Mouse (Mus musculus): ENCODE results near the gene Wiz. TPM values are rescaled to one million over a fixed set of nuclear protein-coding genes. Genes with fewer than 3 reads are reported as not detected.

Wiz gene
- polyA plus RNA-seq, 1 experiment from 2014 or later = 46.2 TPM

GRCm38 (mm10) chr17:32387986-32388369, 1.3 kb downstream of the Wiz start:
- H3K4me2 ChIP-seq (ENCODE audit: low read depth, low read length) = peak overlapping the region; percentile 94
- 0 out of 2 replicates have a peak, but pooled peaks have one; percentile 1 for ATAC-seq (ENCODE audit: low read depth)
- H3K4me1 ChIP-seq (ENCODE audit: control insufficient read depth, insufficient read depth, low read length) = peaks cover 11% of the 10 kb centered on the region; the same call in 1 of the 2 replicates
- WGBS = 34% methylated on average over 7 of the region's 7 CpGs
- H3K36me3 ChIP-seq (ENCODE audit: control insufficient read depth, insufficient read depth, low read length) = peaks cover 10% of the 10 kb centered on the region
- H3K27me3 ChIP-seq (ENCODE audit: control insufficient read depth, insufficient read depth, low read length) = peaks cover 16% of the 10 kb centered on the region
- H3K4me3 ChIP-seq (ENCODE audit: low read depth, low read length) = peak overlapping the region; percentile 82
- peak overlapping the region; percentile 88 for H3K9ac ChIP-seq (replicated peaks; ENCODE audit: low read depth, low read length)
- no peak overlapping the region for H3K27ac ChIP-seq (ENCODE audit: low read depth, low read length)
- H3K9me3 ChIP-seq (ENCODE audit: control insufficient read depth, low read length) = no peaks in the 10 kb centered on the region

DNA sequence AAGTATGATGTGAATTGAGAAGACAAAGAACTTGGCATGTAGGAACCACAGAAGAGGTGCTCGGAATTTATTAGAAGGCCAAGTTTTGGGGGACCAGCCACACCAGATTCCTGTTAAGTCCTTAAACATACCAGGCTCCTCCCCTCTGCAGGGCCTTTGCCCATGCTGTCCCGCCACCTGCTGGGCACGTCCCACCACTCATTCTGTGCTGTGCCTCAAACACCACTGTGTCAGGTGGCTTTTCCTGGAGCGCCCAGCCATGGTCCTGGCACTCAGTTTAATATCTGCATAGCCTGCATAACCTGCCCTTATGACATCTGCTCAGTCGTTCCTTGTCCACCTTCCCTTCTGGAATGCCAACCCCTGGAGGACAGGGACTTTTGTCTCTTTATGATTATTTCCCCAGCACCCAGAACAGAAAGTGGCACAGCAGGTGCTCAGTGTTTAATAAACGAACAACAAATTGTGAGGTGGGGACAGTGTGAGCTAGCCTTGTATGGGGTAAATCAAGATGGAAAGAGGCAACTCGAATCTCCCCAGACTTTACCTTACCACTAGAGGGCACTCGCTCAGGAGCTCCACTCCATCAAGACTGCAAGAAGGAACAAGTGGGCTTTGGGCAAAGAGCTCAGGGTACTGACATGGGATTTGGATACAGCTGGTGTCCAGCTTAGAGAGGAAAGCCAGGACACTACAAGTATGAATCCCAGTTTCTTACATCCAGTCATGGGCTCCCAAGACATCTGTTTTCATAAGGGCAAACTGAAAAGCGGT, 2.4 kb downstream of the Wiz start:
- no peak overlapping the region for H3K4me2 ChIP-seq (ENCODE audit: low read depth, low read length)
- no peaks in the 10 kb centered on the region for H3K9me3 ChIP-seq (ENCODE audit: control insufficient read depth, low read length)
- no peak overlapping the region for H3K4me3 ChIP-seq (ENCODE audit: low read depth, low read length)
- 70% methylated on average over 9 of the region's 9 CpGs for WGBS
- peaks cover 11% of the 10 kb centered on the region; the same call in 1 of the 2 replicates for H3K4me1 ChIP-seq (ENCODE audit: control insufficient read depth, insufficient read depth, low read length)
- peaks cover 10% of the 10 kb centered on the region for H3K36me3 ChIP-seq (ENCODE audit: control insufficient read depth, insufficient read depth, low read length)
- H3K27ac ChIP-seq (ENCODE audit: low read depth, low read length) = no peak overlapping the region
- peaks cover 7% of the 10 kb centered on the region for H3K27me3 ChIP-seq (ENCODE audit: control insufficient read depth, insufficient read depth, low read length)
- ATAC-seq (ENCODE audit: low read depth) = no peak
- no peak overlapping the region for H3K9ac ChIP-seq (replicated peaks; ENCODE audit: low read depth, low read length)

GRCm38 (mm10) chr17:32383661-32384060, 5.6 kb downstream of the Wiz start:
- Histone ChIP-seq H3K9ac (replicated peaks; ENCODE audit: low read depth, low read length) (no peak overlapping the region), H3K27me3 (ENCODE audit: control insufficient read depth, insufficient read depth, low read length) (no peaks in the 10 kb centered on the region), H3K4me2 (ENCODE audit: low read depth, low read length) (no peak overlapping the region), H3K4me3 (ENCODE audit: low read depth, low read length) (no peak overlapping the region), H3K9me3 (ENCODE audit: control insufficient read depth, low read length) (no peaks in the 10 kb centered on the region), H3K27ac (ENCODE audit: low read depth, low read length) (no peak overlapping the region), H3K36me3 (ENCODE audit: control insufficient read depth, insufficient read depth, low read length) (peaks cover 10% of the 10 kb centered on the region), H3K4me1 (ENCODE audit: control insufficient read depth, insufficient read depth, low read length) (peaks cover 11% of the 10 kb centered on the region; the same call in 1 of the 2 replicates)
- WGBS = 81% methylated on average over 5 of the region's 5 CpGs
- no peak for ATAC-seq (ENCODE audit: low read depth)

DNA sequence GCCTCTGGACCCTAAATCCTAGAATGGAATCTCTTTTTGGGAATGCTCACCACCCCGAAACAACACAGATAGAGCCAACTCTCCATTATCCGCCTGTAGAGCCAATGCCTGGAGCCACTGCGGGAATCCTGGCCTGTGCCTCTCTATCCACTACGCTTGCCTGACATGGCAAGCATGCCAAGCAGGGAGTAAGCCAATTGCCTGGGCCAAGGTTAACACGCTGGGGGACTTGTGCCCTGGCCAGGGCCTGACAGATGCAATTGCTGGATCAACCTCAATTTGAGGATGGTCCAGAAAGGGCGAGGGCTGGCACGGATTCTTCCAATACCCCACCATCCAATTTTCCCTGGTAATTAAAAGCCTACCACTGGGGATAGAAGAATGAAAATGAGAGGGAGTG, 6.7 kb downstream of the Wiz start:
- 93% methylated on average over 7 of the region's 7 CpGs for WGBS
- peaks cover 12% of the 10 kb centered on the region for H3K36me3 ChIP-seq (ENCODE audit: control insufficient read depth, insufficient read depth, low read length)

DNA sequence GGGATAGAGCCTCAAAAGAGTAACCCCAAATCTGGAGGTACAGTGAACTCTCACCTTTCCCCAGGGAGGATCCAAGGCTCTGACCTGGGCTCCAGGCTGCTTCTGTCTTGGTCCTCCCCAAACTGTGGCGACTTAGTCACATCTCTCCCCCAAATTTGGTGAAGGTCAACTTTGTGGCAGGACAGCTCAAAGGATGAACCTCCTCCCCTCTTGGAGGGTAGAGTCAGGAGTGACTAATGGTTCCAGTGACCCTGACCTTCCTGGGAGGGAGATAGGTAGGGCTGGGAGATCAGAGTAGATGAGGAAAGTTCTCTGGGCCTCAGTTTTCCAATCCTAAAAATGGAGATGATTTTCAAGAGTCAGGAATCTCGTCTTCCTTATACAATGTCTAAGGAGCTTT, 10.5 kb downstream of the Wiz start:
- ATAC-seq (ENCODE audit: low read depth) = no peak
- Histone ChIP-seq H3K36me3 (ENCODE audit: control insufficient read depth, insufficient read depth, low read length) (peaks cover 11% of the 10 kb centered on the region), H3K4me1 (ENCODE audit: control insufficient read depth, insufficient read depth, low read length) (no peaks in the 10 kb centered on the region), H3K27me3 (ENCODE audit: control insufficient read depth, insufficient read depth, low read length) (no peaks in the 10 kb centered on the region), H3K9ac (replicated peaks; ENCODE audit: low read depth, low read length) (no peak overlapping the region), H3K9me3 (ENCODE audit: control insufficient read depth, low read length) (no peaks in the 10 kb centered on the region), H3K4me3 (ENCODE audit: low read depth, low read length) (no peak overlapping the region), H3K27ac (ENCODE audit: low read depth, low read length) (no peak overlapping the region), H3K4me2 (ENCODE audit: low read depth, low read length) (no peak overlapping the region)
- 86% methylated on average over 2 of the region's 2 CpGs for WGBS

More for the DNA sequence above, 6.7 kb downstream of the Wiz start:
- H3K4me2 ChIP-seq (ENCODE audit: low read depth, low read length) = no peak overlapping the region
- no peaks in the 10 kb centered on the region for H3K9me3 ChIP-seq (ENCODE audit: control insufficient read depth, low read length)
- no peak overlapping the region for H3K9ac ChIP-seq (replicated peaks; ENCODE audit: low read depth, low read length)
- peaks cover 2% of the 10 kb centered on the region; the same call in 1 of the 2 replicates for H3K4me1 ChIP-seq (ENCODE audit: control insufficient read depth, insufficient read depth, low read length)
- ATAC-seq (ENCODE audit: low read depth) = no peak
- no peak overlapping the region for H3K27ac ChIP-seq (ENCODE audit: low read depth, low read length)
- H3K27me3 ChIP-seq (ENCODE audit: control insufficient read depth, insufficient read depth, low read length) = no peaks in the 10 kb centered on the region
- no peak overlapping the region for H3K4me3 ChIP-seq (ENCODE audit: low read depth, low read length)

- Histone ChIP-seq H3K27me3 (ENCODE audit: control insufficient read depth, insufficient read depth, low read length) (no peaks in the 10 kb centered on the region), H3K4me1 (ENCODE audit: control insufficient read depth, insufficient read depth, low read length) (no peaks in the 10 kb centered on the region), H3K4me3 (ENCODE audit: low read depth, low read length) (no peak overlapping the region), H3K4me2 (ENCODE audit: low read depth, low read length) (no peak overlapping the region), H3K9me3 (ENCODE audit: control insufficient read depth, low read length) (no peaks in the 10 kb centered on the region), H3K9ac (replicated peaks; ENCODE audit: low read depth, low read length) (no peak overlapping the region), H3K36me3 (ENCODE audit: control insufficient read depth, insufficient read depth, low read length) (peaks cover 11% of the 10 kb centered on the region; the same call in 1 of the 2 replicates), H3K27ac (ENCODE audit: low read depth, low read length) (no peak overlapping the region)
- ATAC-seq (ENCODE audit: low read depth) = no peak
- 89% methylated on average over 9 of the region's 9 CpGs for WGBS
Measured at GRCm38 (mm10) chr17:32377137-32377536, 12.1 kb downstream of the Wiz start.

DNA sequence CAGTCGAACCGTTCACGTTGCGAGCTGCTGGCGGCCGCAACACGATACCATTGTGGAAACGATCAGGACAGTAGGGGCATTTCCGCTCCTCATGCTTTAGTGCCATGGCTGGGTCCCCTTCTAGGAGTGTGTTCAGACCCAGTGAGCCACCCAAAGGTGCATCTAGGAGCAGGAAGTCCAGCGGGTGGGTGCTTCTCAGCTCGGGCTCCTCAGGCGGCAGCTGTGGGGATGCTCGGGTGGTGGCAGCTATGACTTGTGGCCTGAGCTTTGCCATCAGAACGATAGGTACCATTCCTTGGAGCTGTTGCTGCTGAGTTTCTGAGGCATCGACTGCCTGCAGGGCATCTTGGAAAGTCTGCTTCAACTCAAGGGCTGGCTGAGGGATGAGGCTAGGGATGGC, 12.8 kb downstream of the Wiz start:
- WGBS = 87% methylated on average over 15 of the region's 15 CpGs
- Histone ChIP-seq H3K4me3 (ENCODE audit: low read depth, low read length) (no peak overlapping the region), H3K9me3 (ENCODE audit: control insufficient read depth, low read length) (no peaks in the 10 kb centered on the region), H3K27me3 (ENCODE audit: control insufficient read depth, insufficient read depth, low read length) (no peaks in the 10 kb centered on the region), H3K36me3 (ENCODE audit: control insufficient read depth, insufficient read depth, low read length) (peaks cover 11% of the 10 kb centered on the region; the same call in 1 of the 2 replicates), H3K4me2 (ENCODE audit: low read depth, low read length) (no peak overlapping the region), H3K27ac (ENCODE audit: low read depth, low read length) (no peak overlapping the region), H3K9ac (replicated peaks; ENCODE audit: low read depth, low read length) (no peak overlapping the region), H3K4me1 (ENCODE audit: control insufficient read depth, insufficient read depth, low read length) (no peaks in the 10 kb centered on the region)
- no peak for ATAC-seq (ENCODE audit: low read depth)

- H3K9ac ChIP-seq (replicated peaks; ENCODE audit: low read depth, low read length) = no peak overlapping the region
- H3K36me3 ChIP-seq (ENCODE audit: control insufficient read depth, insufficient read depth, low read length) = 0 out of 2 replicates have a peak, but pooled peaks cover 6% of the 10 kb centered on the region
- ATAC-seq (ENCODE audit: low read depth) = no peak
- H3K9me3 ChIP-seq (ENCODE audit: control insufficient read depth, low read length) = no peaks in the 10 kb centered on the region
- 0 out of 2 replicates have a peak overlapping the region, but pooled peaks have one; percentile 14 for H3K4me2 ChIP-seq (ENCODE audit: low read depth, low read length)
- H3K27ac ChIP-seq (ENCODE audit: low read depth, low read length) = no peak overlapping the region
- no peak overlapping the region for H3K4me3 ChIP-seq (ENCODE audit: low read depth, low read length)
- no peaks in the 10 kb centered on the region for H3K27me3 ChIP-seq (ENCODE audit: control insufficient read depth, insufficient read depth, low read length)
- 0 out of 2 replicates have a peak, but pooled peaks cover 6% of the 10 kb centered on the region for H3K4me1 ChIP-seq (ENCODE audit: control insufficient read depth, insufficient read depth, low read length)
- 15% methylated on average over 11 of the region's 17 CpGs for WGBS
Measured at GRCm38 (mm10) chr17:32368991-32369578, 20.2 kb downstream of the Wiz start.

- Histone ChIP-seq H3K27ac (ENCODE audit: low read depth, low read length) (no peak overlapping the region), H3K27me3 (ENCODE audit: control insufficient read depth, insufficient read depth, low read length) (no peaks in the 10 kb centered on the region), H3K4me3 (ENCODE audit: low read depth, low read length) (no peak overlapping the region), H3K4me2 (ENCODE audit: low read depth, low read length) (no peak overlapping the region), H3K9me3 (ENCODE audit: control insufficient read depth, low read length) (no peaks in the 10 kb centered on the region), H3K36me3 (ENCODE audit: control insufficient read depth, insufficient read depth, low read length) (0 out of 2 replicates have a peak, but pooled peaks cover 6% of the 10 kb centered on the region), H3K9ac (replicated peaks; ENCODE audit: low read depth, low read length) (no peak overlapping the region), H3K4me1 (ENCODE audit: control insufficient read depth, insufficient read depth, low read length) (peaks cover 14% of the 10 kb centered on the region)
- no peak for ATAC-seq (ENCODE audit: low read depth)
- 91% methylated on average over 11 of the region's 11 CpGs for WGBS
Measured at GRCm38 (mm10) chr17:32367706-32368105, 21.5 kb downstream of the Wiz start.

Measured in neural tube, embryonic 14.5 days (tissue).